Mouse (Mus musculus) layer of hippocampus, adult 9-11 months (tissue): ENCODE results near the gene Tek.

Source experiments
- DNase-seq: peaks from one replicate; pipeline ENCODE4 v3.0.0; 2022

Gene Tek

GRCm38 (mm10) chr4:94826891-94827290 lies 87.8 kb downstream of the Tek start:
- no peak for DNase-seq

- DNase-seq, result no peak
Observed at GRCm38 (mm10) chr4:94827429-94827828, 88.3 kb downstream of the Tek start.

GRCm38 (mm10) chr4:94829924-94830386 lies 90.9 kb downstream of the Tek start:
- no peak for DNase-seq

GRCm38 (mm10) chr4:94837061-94837460 lies 98.0 kb downstream of the Tek start:
- DNase-seq, result no peak

- DNase-seq, result no peak
Observed at GRCm38 (mm10) chr4:94853301-94853700, 114.2 kb downstream of the Tek start.

GRCm38 (mm10) chr4:94854270-94854669 lies 115.2 kb downstream of the Tek start:
- DNase-seq, result no peak

- DNase-seq, result no peak
Observed at GRCm38 (mm10) chr4:94855201-94855600, 116.1 kb downstream of the Tek start.

GRCm38 (mm10) chr4:94900744-94901143 lies 161.7 kb downstream of the Tek start:
- DNase-seq, result no peak

GRCm38 (mm10) chr4:94901780-94902179 lies 162.7 kb downstream of the Tek start:
- DNase-seq, result no peak
